Mouse (Mus musculus): ENCODE data around the gene Nnmt. TPM values are rescaled to one million over a fixed set of nuclear protein-coding genes. Genes with fewer than 3 reads are reported as not detected.

Gene Nnmt
- 0.18 and 0.28 TPM in 2 replicates for polyA plus RNA-seq (2015; fragmentation: Nextera tagmentation; extraction: Ambion mirVana)

DNA sequence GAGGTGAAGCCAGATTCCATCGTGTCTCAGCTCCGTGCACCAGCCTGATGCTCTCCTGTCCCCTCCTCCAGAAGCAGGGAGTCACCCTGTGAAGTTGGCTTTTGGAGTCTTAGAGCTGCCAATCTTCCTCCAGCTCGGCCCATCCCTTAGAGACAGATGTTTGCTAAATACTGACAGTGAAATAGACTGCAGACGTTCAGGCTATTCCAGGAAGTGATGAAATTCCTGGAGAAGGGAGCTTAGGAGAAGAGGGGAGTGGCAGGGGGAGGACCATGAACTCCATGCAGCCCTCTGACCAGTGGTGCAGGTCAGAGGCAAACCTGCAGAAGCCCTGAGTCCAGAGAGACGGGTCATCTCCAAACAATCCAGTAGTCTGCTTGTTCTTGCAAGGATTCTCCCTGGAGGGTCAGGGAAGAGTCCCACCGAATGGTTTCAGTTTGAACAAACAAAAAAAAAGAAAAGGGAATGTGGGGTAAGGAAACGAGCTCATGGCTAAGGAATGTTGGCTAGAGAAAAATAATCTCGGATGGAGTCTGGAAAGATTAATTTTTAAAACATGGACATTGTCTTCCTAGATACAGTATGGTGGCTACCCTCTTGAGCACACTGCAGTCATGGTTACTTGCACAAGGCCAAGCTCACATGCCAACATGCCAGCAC is at the start of gene Nnmt:
Nnmt (minus strand) TSS at position 215 of the 660 bp plus-strand sequence.
- Histone ChIP-seq H3K9me3 (replicated peaks) (no peaks in the 10 kb centered on the region), H3K9ac (no peak within 1 kb of the TSS), H3K4me1 (replicated peaks) (no peaks in the 10 kb centered on the region), H3K4me2 (no peak within 1 kb of the TSS), H3K27me3 (no peaks in the 10 kb centered on the region), H3K4me3 (replicated peaks) (no peak within 1 kb of the TSS), H3K27ac (replicated peaks) (no peak within 1 kb of the TSS), H3K36me3 (replicated peaks) (no peaks in the 10 kb centered on the region)
- WGBS (ENCODE audit: insufficient replicate concordance), result 35% methylated on average over 8 of the region's 8 CpGs
- no peak for ATAC-seq (ENCODE audit: insufficient read depth)

GRCm38 (mm10) chr9:48654730-48655129 is 49.8 kb upstream of the Nnmt start:
- H3K36me3 ChIP-seq (replicated peaks), result no peaks in the 10 kb centered on the region
- H3K9me3 ChIP-seq (replicated peaks), result no peaks in the 10 kb centered on the region
- H3K9ac ChIP-seq, result no peak overlapping the region
- no peak overlapping the region for H3K4me3 ChIP-seq (replicated peaks)
- H3K27ac ChIP-seq (replicated peaks), result no peak overlapping the region
- peak overlapping the region; percentile 23 for H3K4me2 ChIP-seq
- 13% methylated on average over 8 of the region's 8 CpGs for WGBS (ENCODE audit: insufficient replicate concordance)
- H3K4me1 ChIP-seq (replicated peaks), result peaks cover 27% of the 10 kb centered on the region
- H3K27me3 ChIP-seq, result 0 out of 2 replicates have a peak, but pooled peaks cover 4% of the 10 kb centered on the region
- no peak for ATAC-seq (ENCODE audit: insufficient read depth)

DNA sequence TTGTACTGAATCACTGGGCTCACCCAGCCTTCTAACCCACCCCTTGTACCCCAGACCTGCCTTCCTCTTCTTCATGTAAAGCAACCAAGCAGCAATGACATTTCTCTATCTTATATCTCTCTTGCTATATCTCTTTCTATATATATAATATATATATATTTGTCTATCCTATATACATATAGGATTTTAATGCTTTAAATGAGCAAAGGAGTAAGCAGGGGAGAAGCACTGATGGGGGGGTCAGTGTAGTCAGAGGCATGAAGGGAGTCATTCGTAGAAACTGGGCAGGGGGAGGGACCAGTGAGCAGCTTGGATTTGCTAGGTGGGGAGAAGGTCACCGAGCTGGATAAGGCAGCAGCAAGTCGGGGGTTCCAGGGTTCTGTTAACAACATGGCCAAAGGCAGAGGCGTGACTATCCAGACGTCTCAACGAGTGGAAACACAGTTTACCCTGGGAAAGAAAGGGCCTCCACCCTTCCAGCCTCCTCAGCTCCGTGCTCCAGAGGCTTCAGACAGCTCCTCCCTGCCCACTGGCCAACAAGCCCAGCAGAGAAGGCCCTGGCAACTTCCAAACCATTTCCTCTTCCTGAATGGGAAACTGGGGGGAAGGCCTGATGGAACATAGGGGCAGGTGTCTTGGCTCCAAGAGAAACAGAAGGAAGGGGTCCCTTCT is 48.6 kb upstream of the Nnmt start:
- Histone ChIP-seq H3K9ac (no peak overlapping the region), H3K27me3 (peaks cover 13% of the 10 kb centered on the region), H3K4me2 (no peak overlapping the region), H3K36me3 (replicated peaks) (no peaks in the 10 kb centered on the region), H3K4me1 (replicated peaks) (peaks cover 39% of the 10 kb centered on the region), H3K27ac (replicated peaks) (no peak overlapping the region), H3K4me3 (replicated peaks) (no peak overlapping the region), H3K9me3 (replicated peaks) (no peaks in the 10 kb centered on the region)
- WGBS (ENCODE audit: insufficient replicate concordance), result 63% methylated on average over 7 of the region's 7 CpGs
- ATAC-seq (ENCODE audit: insufficient read depth), result no peak

GRCm38 (mm10) chr9:48652026-48652425 is 47.1 kb upstream of the Nnmt start:
- Histone ChIP-seq H3K27me3 (peaks cover 26% of the 10 kb centered on the region), H3K4me3 (replicated peaks) (no peak overlapping the region), H3K4me2 (no peak overlapping the region), H3K27ac (replicated peaks) (no peak overlapping the region), H3K9ac (no peak overlapping the region), H3K36me3 (replicated peaks) (no peaks in the 10 kb centered on the region), H3K9me3 (replicated peaks) (no peaks in the 10 kb centered on the region), H3K4me1 (replicated peaks) (peaks cover 41% of the 10 kb centered on the region)
- ATAC-seq (ENCODE audit: insufficient read depth), result no peak
- 62% methylated on average over 4 of the region's 4 CpGs for WGBS (ENCODE audit: insufficient replicate concordance)

GRCm38 (mm10) chr9:48650846-48651245 is 45.9 kb upstream of the Nnmt start:
- 74% methylated on average over 2 of the region's 2 CpGs for WGBS (ENCODE audit: insufficient replicate concordance)
- no peak for ATAC-seq (ENCODE audit: insufficient read depth)
- Histone ChIP-seq H3K4me3 (replicated peaks) (no peak overlapping the region), H3K27me3 (peaks cover 33% of the 10 kb centered on the region), H3K9me3 (replicated peaks) (no peaks in the 10 kb centered on the region), H3K27ac (replicated peaks) (no peak overlapping the region), H3K36me3 (replicated peaks) (no peaks in the 10 kb centered on the region), H3K4me1 (replicated peaks) (peaks cover 38% of the 10 kb centered on the region), H3K9ac (no peak overlapping the region), H3K4me2 (no peak overlapping the region)

DNA sequence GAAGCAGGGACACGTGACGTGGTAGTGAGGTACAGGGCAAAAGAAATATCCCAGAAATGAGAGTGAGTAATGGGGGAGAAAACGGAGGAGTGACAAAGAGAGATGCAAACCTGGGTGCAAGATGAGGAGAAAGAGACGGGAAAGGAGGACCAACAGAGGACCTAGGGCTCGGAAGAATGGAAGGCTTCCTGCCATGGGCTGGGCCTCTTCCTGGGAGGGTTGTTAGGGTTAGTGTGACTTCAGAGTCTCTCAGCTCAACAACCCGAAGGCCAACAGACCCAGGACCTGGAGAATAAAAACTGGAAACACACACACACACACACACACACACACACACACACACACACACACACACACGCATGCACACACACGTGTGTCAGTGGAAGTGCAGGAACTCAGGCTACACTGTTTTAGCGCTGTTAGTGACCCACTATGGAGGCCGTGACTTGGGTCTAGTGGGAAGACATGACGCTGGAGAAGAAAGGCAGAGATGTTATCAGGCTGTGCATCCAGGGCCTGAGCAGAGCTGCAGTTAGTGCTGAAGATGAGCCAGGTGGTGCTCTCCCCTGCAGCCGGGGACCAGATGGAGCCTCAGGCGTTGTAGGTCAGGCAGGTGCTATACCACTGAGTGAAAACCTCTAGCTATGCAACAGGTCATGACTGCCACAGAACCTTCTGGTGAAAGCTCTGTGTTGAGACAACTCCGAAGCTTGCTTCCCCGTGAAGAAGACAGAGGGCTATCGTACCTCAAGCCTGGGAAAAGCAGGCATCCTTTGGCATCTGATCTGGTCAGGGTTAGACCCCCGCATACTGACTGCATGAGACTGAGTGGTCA is 45.1 kb upstream of the Nnmt start:
- H3K4me1 ChIP-seq (replicated peaks), result peaks cover 30% of the 10 kb centered on the region
- peak overlapping the region; percentile 41; the same call in 1 of the 2 replicates for H3K4me3 ChIP-seq (replicated peaks)
- no peaks in the 10 kb centered on the region for H3K36me3 ChIP-seq (replicated peaks)
- H3K27ac ChIP-seq (replicated peaks), result no peak overlapping the region
- 37% methylated on average over 17 of the region's 17 CpGs for WGBS (ENCODE audit: insufficient replicate concordance)
- peaks cover 33% of the 10 kb centered on the region for H3K27me3 ChIP-seq
- peak overlapping the region; percentile 70 for H3K4me2 ChIP-seq
- ATAC-seq (ENCODE audit: insufficient read depth), result no peak
- no peak overlapping the region for H3K9ac ChIP-seq
- no peaks in the 10 kb centered on the region for H3K9me3 ChIP-seq (replicated peaks)

- no peak overlapping the region for H3K27ac ChIP-seq (replicated peaks)
- WGBS (ENCODE audit: insufficient replicate concordance), result 3% methylated on average over 22 of the region's 22 CpGs
Measured at GRCm38 (mm10) chr9:48649098-48649766, 44.3 kb upstream of the Nnmt start.

DNA sequence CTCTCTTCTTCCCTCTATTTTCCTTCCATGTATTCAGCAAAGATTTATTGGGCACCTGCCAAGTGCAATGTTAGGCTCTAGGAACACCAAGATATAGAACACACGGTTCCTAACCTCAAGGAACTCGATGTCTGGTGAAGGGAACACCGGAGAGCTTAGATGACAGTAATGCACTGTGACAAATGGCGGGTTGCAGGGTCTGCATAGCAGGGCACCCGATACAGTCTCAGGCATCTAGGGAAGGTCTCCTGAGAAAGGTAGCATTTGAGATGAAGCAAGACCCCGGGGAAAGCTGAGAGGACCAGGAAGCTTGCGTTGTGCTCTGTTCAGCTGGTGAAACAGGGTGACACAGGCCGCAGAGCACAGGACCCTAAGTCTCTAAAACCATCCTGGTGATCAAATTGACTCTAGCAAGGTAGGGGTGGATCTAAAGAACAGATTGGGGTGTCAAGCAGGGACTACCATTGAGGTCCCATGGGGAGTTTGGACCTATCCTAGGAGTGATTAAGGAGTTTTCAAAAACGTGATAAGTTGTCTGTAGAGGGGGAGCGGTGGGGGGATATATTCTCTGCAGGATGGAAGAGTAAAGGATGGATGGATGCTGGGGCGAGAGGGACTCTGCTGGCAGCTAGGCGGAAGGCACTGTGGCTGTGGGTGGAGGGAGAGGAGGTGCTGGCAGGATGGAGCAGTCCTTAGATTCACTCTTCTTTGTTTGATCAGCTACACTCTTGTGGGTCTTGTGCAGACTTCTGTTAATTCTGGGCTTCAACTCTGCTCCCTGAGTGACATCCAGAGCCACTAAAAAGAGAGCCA is 43.5 kb upstream of the Nnmt start:
- peaks cover 21% of the 10 kb centered on the region for H3K4me1 ChIP-seq (replicated peaks)
- 58% methylated on average over 12 of the region's 12 CpGs for WGBS (ENCODE audit: insufficient replicate concordance)
- 0 out of 2 replicates have a peak overlapping the region, but pooled peaks have one; percentile 41 for H3K4me3 ChIP-seq (replicated peaks)
- peaks cover 29% of the 10 kb centered on the region for H3K27me3 ChIP-seq
- H3K4me2 ChIP-seq, result peak overlapping the region; percentile 70
- ATAC-seq (ENCODE audit: insufficient read depth), result no peak
- no peaks in the 10 kb centered on the region; the same call in 1 of the 2 replicates for H3K9me3 ChIP-seq (replicated peaks)
- no peak overlapping the region for H3K27ac ChIP-seq (replicated peaks)
- peak overlapping the region; percentile 43; the same call in 1 of the 2 replicates for H3K9ac ChIP-seq
- H3K36me3 ChIP-seq (replicated peaks), result no peaks in the 10 kb centered on the region

More at GRCm38 (mm10) chr9:48649098-48649766, 44.3 kb upstream of the Nnmt start:
- no peaks in the 10 kb centered on the region; the same call in 1 of the 2 replicates for H3K9me3 ChIP-seq (replicated peaks)
- no peaks in the 10 kb centered on the region for H3K36me3 ChIP-seq (replicated peaks)
- peak overlapping the region; percentile 43 for H3K9ac ChIP-seq
- H3K4me2 ChIP-seq, result peak overlapping the region; percentile 70
- peaks cover 22% of the 10 kb centered on the region for H3K4me1 ChIP-seq (replicated peaks)
- ATAC-seq (ENCODE audit: insufficient read depth), result peak; percentile 70
- H3K4me3 ChIP-seq (replicated peaks), result peak overlapping the region; percentile 41
- H3K27me3 ChIP-seq, result peaks cover 33% of the 10 kb centered on the region

DNA sequence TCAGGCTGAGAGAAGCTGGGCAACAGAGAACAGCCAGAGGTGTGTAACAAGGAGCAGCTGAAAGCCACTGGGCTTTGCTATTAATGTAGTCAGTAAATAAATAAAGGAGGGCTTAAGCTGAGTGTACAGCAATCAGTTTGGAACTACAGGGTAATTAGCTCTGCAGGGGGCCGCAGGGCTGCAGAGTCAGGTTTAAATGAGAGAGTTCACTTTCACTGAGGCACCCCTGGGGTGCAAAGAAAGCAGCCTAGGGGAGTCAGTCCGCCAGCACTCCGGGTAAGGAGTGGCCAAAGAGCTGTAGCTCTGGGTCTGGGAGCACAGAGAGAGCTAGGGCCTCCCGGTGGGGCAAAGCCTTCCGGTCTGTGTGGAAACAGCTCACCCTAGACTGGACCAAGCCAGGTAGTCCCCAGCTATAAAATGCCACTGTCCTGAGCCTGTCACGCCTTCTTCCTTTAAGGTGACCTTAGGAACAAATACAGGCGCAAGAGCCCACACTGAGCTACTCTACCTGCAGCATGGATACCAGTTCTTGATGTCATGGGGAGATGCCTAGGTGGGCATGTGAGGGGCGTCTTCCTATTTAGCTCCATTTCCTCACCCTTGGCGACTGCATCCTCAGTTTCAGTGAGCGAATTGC is 42.8 kb upstream of the Nnmt start:
- H3K36me3 ChIP-seq (replicated peaks), result no peaks in the 10 kb centered on the region
- 50% methylated on average over 10 of the region's 10 CpGs for WGBS (ENCODE audit: insufficient replicate concordance)
- ATAC-seq (ENCODE audit: insufficient read depth), result no peak
- peaks cover 21% of the 10 kb centered on the region for H3K4me1 ChIP-seq (replicated peaks)
- H3K4me2 ChIP-seq, result no peak overlapping the region
- peaks cover 28% of the 10 kb centered on the region for H3K27me3 ChIP-seq
- H3K9me3 ChIP-seq (replicated peaks), result no peaks in the 10 kb centered on the region; the same call in 1 of the 2 replicates
- no peak overlapping the region for H3K27ac ChIP-seq (replicated peaks)
- no peak overlapping the region for H3K4me3 ChIP-seq (replicated peaks)
- no peak overlapping the region for H3K9ac ChIP-seq

All from liver, embryonic 15.5 days (tissue).